Mouse (Mus musculus): ENCODE measurements around the gene Kctd6. TPM values are rescaled to one million over a fixed set of nuclear protein-coding genes. Genes with fewer than 3 reads are reported as not detected.

The Kctd6 gene
- polyA plus RNA-seq, 1 experiment from 2014 or later = 10.0 TPM

DNA sequence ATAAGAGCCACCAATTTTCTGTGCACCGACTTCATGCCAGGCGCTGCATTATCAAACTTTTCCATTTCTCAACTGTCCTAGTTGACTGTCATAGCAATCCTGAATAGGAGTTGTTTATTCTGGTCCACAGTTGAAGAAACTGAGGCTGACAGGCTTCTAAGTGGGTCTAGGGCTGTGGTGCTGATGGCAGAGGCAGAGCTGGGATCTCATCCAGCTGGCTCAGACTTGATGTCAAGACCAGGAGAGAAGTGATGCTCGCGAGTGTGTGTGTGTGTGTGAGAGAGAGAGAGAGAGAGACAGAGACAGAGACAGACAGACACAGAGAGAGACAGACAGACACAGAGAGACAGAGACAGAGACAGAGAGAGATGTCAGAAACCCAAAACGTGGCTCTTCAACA lies 13.2 kb upstream of the Kctd6 start:
- Histone ChIP-seq H3K4me2 (ENCODE audit: low read depth, low read length) (no peak overlapping the region), H3K4me1 (ENCODE audit: insufficient read depth) (no peaks in the 10 kb centered on the region), H3K4me3 (ENCODE audit: low read depth, low read length) (no peak overlapping the region), H3K9me3 (ENCODE audit: low read length) (no peaks in the 10 kb centered on the region), H3K27me3 (ENCODE audit: insufficient read depth, low read length) (no peaks in the 10 kb centered on the region), H3K9ac (replicated peaks) (no peak overlapping the region), H3K36me3 (replicated peaks; ENCODE audit: insufficient read depth, low read length) (no peaks in the 10 kb centered on the region), H3K27ac (ENCODE audit: low read depth) (no peak overlapping the region)
- TF ChIP-seq CTCF (IDR thresholded peaks at IDR 0.05; ENCODE audit: low read depth) = no peak
- no peak for TF ChIP-seq EP300 (IDR thresholded peaks at IDR 0.05; ENCODE audit: low read depth)
- ATAC-seq (no peak), DNase-seq (no peak)
- 83% methylated on average over 5 of the region's 5 CpGs for WGBS (ENCODE audit: insufficient replicate concordance)

DNA sequence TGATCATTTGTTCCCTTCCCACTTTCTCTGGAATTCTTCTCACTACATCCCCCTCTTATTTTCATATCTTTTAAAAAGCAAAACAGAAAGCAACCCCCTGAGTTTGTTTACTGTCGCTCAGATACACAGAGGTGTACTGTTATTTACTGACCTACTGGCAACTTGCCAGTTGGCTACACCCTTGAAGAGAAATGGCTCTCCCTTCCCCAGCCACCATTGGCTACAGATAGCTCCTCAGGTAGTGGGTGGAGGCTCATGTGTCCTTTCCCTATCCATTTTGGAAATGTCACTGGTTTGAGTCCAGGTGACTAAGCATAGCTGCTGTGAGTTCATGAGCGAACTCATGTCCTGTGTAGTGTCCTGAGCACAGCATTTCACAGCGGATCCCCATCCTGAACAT lies 12.2 kb upstream of the Kctd6 start:
- DNase-seq (no peak), ATAC-seq (peak; percentile 61; the same call in 1 of the 2 replicates)
- Histone ChIP-seq H3K4me3 (ENCODE audit: low read depth, low read length) (no peak overlapping the region), H3K27me3 (ENCODE audit: insufficient read depth, low read length) (no peaks in the 10 kb centered on the region), H3K4me2 (ENCODE audit: low read depth, low read length) (no peak overlapping the region), H3K4me1 (ENCODE audit: insufficient read depth) (no peaks in the 10 kb centered on the region), H3K9me3 (ENCODE audit: low read length) (no peaks in the 10 kb centered on the region), H3K9ac (replicated peaks) (no peak overlapping the region), H3K27ac (ENCODE audit: low read depth) (no peak overlapping the region), H3K36me3 (replicated peaks; ENCODE audit: insufficient read depth, low read length) (no peaks in the 10 kb centered on the region)
- 65% methylated on average over 3 of the region's 3 CpGs for WGBS (ENCODE audit: insufficient replicate concordance)
- no peak for TF ChIP-seq CTCF (IDR thresholded peaks at IDR 0.05; ENCODE audit: low read depth)
- TF ChIP-seq EP300 (IDR thresholded peaks at IDR 0.05; ENCODE audit: low read depth) = no peak

DNA sequence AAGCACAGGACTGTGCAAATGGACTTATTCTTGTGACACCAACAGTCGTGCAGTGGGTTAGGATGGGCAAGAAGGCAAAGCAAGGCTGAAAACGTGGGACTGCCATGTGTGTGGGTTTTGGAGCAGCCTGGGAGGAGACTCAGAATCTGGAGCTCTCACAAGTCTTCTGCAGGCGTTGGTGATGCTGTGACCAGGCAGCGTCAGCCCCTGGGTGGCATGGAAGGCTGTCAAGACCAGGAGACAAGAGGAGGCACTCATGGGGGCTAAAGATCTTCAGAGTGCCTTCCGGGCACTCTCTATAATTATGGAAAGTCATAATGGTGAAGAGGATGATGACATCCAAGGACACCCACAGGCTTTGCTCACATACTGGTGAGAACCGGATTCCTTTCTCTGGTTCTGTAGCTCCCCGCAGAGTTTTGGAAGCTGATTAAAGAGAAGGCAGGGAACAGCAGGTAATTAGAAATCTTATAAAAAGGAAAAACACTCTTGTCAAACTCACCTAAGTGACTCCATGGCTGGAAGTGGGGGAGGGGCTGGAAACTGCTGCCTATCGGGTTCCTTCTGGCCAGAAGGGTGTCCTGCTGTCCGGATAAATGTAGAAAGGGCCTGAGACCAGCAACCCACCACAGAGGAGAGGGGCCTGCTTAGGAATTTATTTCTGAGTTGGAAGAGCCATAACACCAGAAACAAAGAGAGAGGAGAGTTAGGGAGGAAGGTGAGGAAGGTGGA lies 7.6 kb upstream of the Kctd6 start:
- Histone ChIP-seq H3K9ac (replicated peaks) (no peak overlapping the region), H3K4me3 (ENCODE audit: low read depth, low read length) (no peak overlapping the region), H3K36me3 (replicated peaks; ENCODE audit: insufficient read depth, low read length) (no peaks in the 10 kb centered on the region), H3K27me3 (ENCODE audit: insufficient read depth, low read length) (no peaks in the 10 kb centered on the region), H3K4me1 (ENCODE audit: insufficient read depth) (no peaks in the 10 kb centered on the region), H3K4me2 (ENCODE audit: low read depth, low read length) (no peak overlapping the region), H3K9me3 (ENCODE audit: low read length) (no peaks in the 10 kb centered on the region), H3K27ac (ENCODE audit: low read depth) (no peak overlapping the region)
- ATAC-seq (no peak), DNase-seq (no peak)
- TF ChIP-seq EP300 (IDR thresholded peaks at IDR 0.05; ENCODE audit: low read depth) (no peak), CTCF (IDR thresholded peaks at IDR 0.05; ENCODE audit: low read depth) (no peak)
- WGBS (ENCODE audit: insufficient replicate concordance) = 61% methylated on average over 9 of the region's 9 CpGs

DNA sequence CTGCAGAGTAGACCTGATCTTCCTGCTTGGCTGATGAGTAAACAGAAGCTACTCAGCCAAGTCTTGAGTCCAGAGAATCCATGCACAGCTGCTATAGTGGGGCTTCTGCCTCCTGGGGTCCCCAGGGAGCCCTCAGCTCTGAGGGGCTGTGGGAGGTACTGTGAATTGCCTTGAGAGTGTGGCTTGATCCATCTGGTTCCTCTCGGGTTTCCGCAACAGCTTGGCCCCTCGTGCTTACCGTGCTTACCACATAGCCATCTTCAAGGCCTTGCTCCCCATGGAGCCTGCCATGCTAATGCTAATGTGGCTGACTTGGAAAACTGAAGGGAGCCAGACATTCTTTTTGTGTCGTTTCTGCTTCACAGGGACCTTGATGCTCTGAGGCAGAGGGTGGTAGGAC lies 6.8 kb upstream of the Kctd6 start:
- no peak overlapping the region for H3K9ac ChIP-seq (replicated peaks)
- peak; percentile 13; the same call in 1 of the 2 replicates for ATAC-seq
- WGBS (ENCODE audit: insufficient replicate concordance) = 53% methylated on average over 5 of the region's 5 CpGs
- H3K4me3 ChIP-seq (ENCODE audit: low read depth, low read length) = no peak overlapping the region
- H3K4me2 ChIP-seq (ENCODE audit: low read depth, low read length) = no peak overlapping the region
- H3K27ac ChIP-seq (ENCODE audit: low read depth) = no peak overlapping the region
- no peaks in the 10 kb centered on the region for H3K4me1 ChIP-seq (ENCODE audit: insufficient read depth)
- TF ChIP-seq CTCF (IDR thresholded peaks at IDR 0.05; ENCODE audit: low read depth) = no peak
- TF ChIP-seq EP300 (IDR thresholded peaks at IDR 0.05; ENCODE audit: low read depth) = no peak
- H3K36me3 ChIP-seq (replicated peaks; ENCODE audit: insufficient read depth, low read length) = no peaks in the 10 kb centered on the region
- no peaks in the 10 kb centered on the region for H3K27me3 ChIP-seq (ENCODE audit: insufficient read depth, low read length)
- H3K9me3 ChIP-seq (ENCODE audit: low read length) = no peaks in the 10 kb centered on the region
- peak; percentile 13 for DNase-seq

DNA sequence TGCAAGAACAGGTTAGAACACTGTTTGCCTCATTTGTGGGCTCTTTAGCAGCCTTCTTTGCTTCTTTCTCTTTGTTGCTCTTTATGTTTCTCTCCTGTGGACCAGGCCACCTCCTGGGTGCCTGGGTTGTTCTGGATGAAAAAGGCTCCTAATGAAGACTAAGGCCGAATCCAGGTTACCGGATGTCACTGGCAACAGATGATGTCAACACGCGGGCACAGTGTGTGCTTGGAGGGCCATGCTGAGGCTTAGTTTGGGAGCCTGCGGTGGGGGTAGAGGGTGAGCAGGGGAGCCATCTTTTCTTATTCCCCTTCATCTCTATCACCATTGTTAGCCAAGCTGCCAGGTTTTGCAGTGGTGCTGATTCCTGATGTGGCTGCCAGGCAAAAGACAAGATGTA lies 6.4 kb upstream of the Kctd6 start:
- H3K4me1 ChIP-seq (ENCODE audit: insufficient read depth) = no peaks in the 10 kb centered on the region
- no peak overlapping the region for H3K9ac ChIP-seq (replicated peaks)
- TF ChIP-seq EP300 (IDR thresholded peaks at IDR 0.05; ENCODE audit: low read depth) (no peak), CTCF (IDR thresholded peaks at IDR 0.05; ENCODE audit: low read depth) (no peak)
- DNase-seq (peak; percentile 7), ATAC-seq (no peak)
- WGBS (ENCODE audit: insufficient replicate concordance) = 85% methylated on average over 5 of the region's 5 CpGs
- no peaks in the 10 kb centered on the region for H3K9me3 ChIP-seq (ENCODE audit: low read length)
- no peak overlapping the region for H3K27ac ChIP-seq (ENCODE audit: low read depth)
- no peaks in the 10 kb centered on the region for H3K27me3 ChIP-seq (ENCODE audit: insufficient read depth, low read length)
- H3K4me2 ChIP-seq (ENCODE audit: low read depth, low read length) = no peak overlapping the region
- H3K36me3 ChIP-seq (replicated peaks; ENCODE audit: insufficient read depth, low read length) = no peaks in the 10 kb centered on the region
- H3K4me3 ChIP-seq (ENCODE audit: low read depth, low read length) = no peak overlapping the region

DNA sequence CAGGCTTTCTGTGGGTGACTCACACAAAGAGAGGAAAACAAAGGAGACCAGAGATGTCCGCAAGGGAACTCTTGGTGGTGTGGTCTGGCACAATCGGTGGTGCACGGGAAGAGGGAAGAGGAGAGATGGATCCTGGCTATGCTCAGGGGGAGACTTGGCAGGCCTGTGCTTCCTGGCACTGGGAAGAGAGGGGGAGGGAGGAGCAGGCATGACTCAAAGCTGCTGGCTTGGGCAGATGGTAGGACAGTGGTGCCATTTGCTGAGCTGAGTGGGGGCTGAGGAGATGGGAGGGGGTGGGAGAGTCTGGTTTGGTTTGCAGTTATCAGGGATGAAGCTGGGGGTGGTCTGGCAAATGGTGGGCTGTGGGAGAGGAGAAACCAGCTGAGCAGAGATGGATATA lies 5.1 kb upstream of the Kctd6 start:
- H3K9ac ChIP-seq (replicated peaks) = no peak overlapping the region
- H3K4me1 ChIP-seq (ENCODE audit: insufficient read depth) = peaks cover 2% of the 10 kb centered on the region; the same call in 1 of the 2 replicates
- ATAC-seq (no peak), DNase-seq (peak; percentile 10)
- TF ChIP-seq EP300 (IDR thresholded peaks at IDR 0.05; ENCODE audit: low read depth) (no peak), CTCF (IDR thresholded peaks at IDR 0.05; ENCODE audit: low read depth) (no peak)
- no peaks in the 10 kb centered on the region for H3K27me3 ChIP-seq (ENCODE audit: insufficient read depth, low read length)
- H3K9me3 ChIP-seq (ENCODE audit: low read length) = no peaks in the 10 kb centered on the region
- H3K27ac ChIP-seq (ENCODE audit: low read depth) = no peak overlapping the region
- no peak overlapping the region for H3K4me3 ChIP-seq (ENCODE audit: low read depth, low read length)
- H3K4me2 ChIP-seq (ENCODE audit: low read depth, low read length) = no peak overlapping the region
- WGBS (ENCODE audit: insufficient replicate concordance) = 81% methylated on average over 3 of the region's 3 CpGs
- H3K36me3 ChIP-seq (replicated peaks; ENCODE audit: insufficient read depth, low read length) = no peaks in the 10 kb centered on the region
